ENCODE assay signal across 12 mouse cellular contexts in genomic region chr4:124310594-124310993, GRCm38 (mm10).
A peak's percentile ranks its signal among the peaks of the same experiment; 100 is the strongest.
DNase-seq lines count a peak whose midpoint lies in the region; ATAC-seq and TF ChIP-seq lines count a peak whose summit lies in the region.
"Had no signal": no experiment of that assay in that cellular context is flagged by ENCODE, and none has a peak within 500 bp of the region (broad histone marks: within the 10 kb centered on the region; RNA-seq: fewer than 3 reads in every experiment).

No protein-coding gene starts in this region.

- H3K36me3 ChIP-seq in forebrain, embryonic 12.5 days (replicated peaks), result no peaks in the 10 kb centered on the region
- H3K36me3 ChIP-seq in forebrain, postnatal 0 days (ENCODE audit: insufficient read depth), result no peaks in the 10 kb centered on the region
- no peaks in the 10 kb centered on the region for H3K36me3 ChIP-seq in embryonic facial prominence, embryonic 11.5 days (replicated peaks; ENCODE audit: control insufficient read depth, insufficient read depth, low read depth, low read length)
- no peaks in the 10 kb centered on the region for H3K36me3 ChIP-seq in hindbrain, embryonic 16.5 days (ENCODE audit: control insufficient read depth, insufficient read depth, low read length)
- H3K36me3 ChIP-seq in neural tube, embryonic 12.5 days, result no peaks in the 10 kb centered on the region

- H3K4me1 ChIP-seq in forebrain, embryonic 12.5 days, result peaks cover 25% of the 10 kb centered on the region
- H3K4me1 ChIP-seq in forebrain, postnatal 0 days (ENCODE audit: insufficient read depth), result no peaks in the 10 kb centered on the region
- no peaks in the 10 kb centered on the region for H3K4me1 ChIP-seq in embryonic facial prominence, embryonic 11.5 days (ENCODE audit: control insufficient read depth, insufficient read depth, low read length)
- H3K4me1 ChIP-seq in hindbrain, embryonic 16.5 days (ENCODE audit: control insufficient read depth, insufficient read depth, low read depth, low read length), result peaks cover 5% of the 10 kb centered on the region
- peaks cover 15% of the 10 kb centered on the region for H3K4me1 ChIP-seq in neural tube, embryonic 12.5 days

- no peaks in the 10 kb centered on the region for H3K9me3 ChIP-seq in forebrain, embryonic 12.5 days
- no peaks in the 10 kb centered on the region for H3K9me3 ChIP-seq in forebrain, postnatal 0 days (ENCODE audit: low read length)
- H3K9me3 ChIP-seq in embryonic facial prominence, embryonic 11.5 days (replicated peaks; ENCODE audit: control insufficient read depth, low read length), result no peaks in the 10 kb centered on the region
- H3K9me3 ChIP-seq in hindbrain, embryonic 16.5 days (ENCODE audit: control insufficient read depth, low read length), result no peaks in the 10 kb centered on the region
- H3K9me3 ChIP-seq in neural tube, embryonic 12.5 days, result no peaks in the 10 kb centered on the region

- DNase-seq in forebrain, postnatal 0 days, result no peak
- DNase-seq in embryonic facial prominence, embryonic 11.5 days (ENCODE audit: low spot score), result no peak
- DNase-seq in cerebellum, postnatal 14 days, result no peak
- DNase-seq in adrenal gland, adult 8-10 months, result no peak
- no peak for DNase-seq in left cerebral cortex, adult 11 months (ENCODE audit: low spot score)
- DNase-seq: liver had no signal

- no peak overlapping the region for H3K9ac ChIP-seq in forebrain, embryonic 12.5 days
- no peak overlapping the region for H3K9ac ChIP-seq in forebrain, postnatal 0 days
- no peak overlapping the region for H3K9ac ChIP-seq in embryonic facial prominence, embryonic 11.5 days (replicated peaks; ENCODE audit: low read length)
- 0 out of 2 replicates have a peak overlapping the region, but pooled peaks have one; percentile 10 for H3K9ac ChIP-seq in hindbrain, embryonic 16.5 days (ENCODE audit: low read depth, low read length)
- no peak overlapping the region for H3K9ac ChIP-seq in neural tube, embryonic 12.5 days

- H3K4me2 ChIP-seq in forebrain, embryonic 12.5 days, result no peak overlapping the region
- H3K4me2 ChIP-seq in forebrain, postnatal 0 days (ENCODE audit: low read depth), result no peak overlapping the region
- H3K4me2 ChIP-seq in embryonic facial prominence, embryonic 11.5 days (ENCODE audit: low read depth, low read length), result no peak overlapping the region
- H3K4me2 ChIP-seq in hindbrain, embryonic 16.5 days (ENCODE audit: low read length), result no peak overlapping the region
- H3K4me2 ChIP-seq in neural tube, embryonic 12.5 days (replicated peaks), result 0 out of 2 replicates have a peak overlapping the region, but pooled peaks have one; percentile 2

- peaks cover 50% of the 10 kb centered on the region for H3K27me3 ChIP-seq in forebrain, embryonic 12.5 days
- H3K27me3 ChIP-seq in forebrain, postnatal 0 days (ENCODE audit: insufficient read depth, low read length), result no peaks in the 10 kb centered on the region; the same call in 1 of the 2 replicates
- H3K27me3 ChIP-seq in embryonic facial prominence, embryonic 11.5 days (ENCODE audit: control insufficient read depth, insufficient read depth, low read length), result no peaks in the 10 kb centered on the region
- no peaks in the 10 kb centered on the region for H3K27me3 ChIP-seq in hindbrain, embryonic 16.5 days (replicated peaks; ENCODE audit: control insufficient read depth, insufficient read depth, low read length)
- 0 out of 2 replicates have a peak, but pooled peaks cover 2% of the 10 kb centered on the region for H3K27me3 ChIP-seq in neural tube, embryonic 12.5 days (replicated peaks)

- ATAC-seq in forebrain, embryonic 12.5 days (ENCODE audit: low FRiP score), result peak; percentile 75
- no peak for ATAC-seq in forebrain, postnatal 0 days
- 0 out of 2 replicates have a peak, but pooled peaks have one; percentile 34 for ATAC-seq in embryonic facial prominence, embryonic 11.5 days (replicated peaks; ENCODE audit: insufficient number of reproducible peaks, low FRiP score, low TSS enrichment, low read depth)
- peak; percentile 61; the same call in 1 of the 2 replicates for ATAC-seq in hindbrain, embryonic 16.5 days
- peak; percentile 72 for ATAC-seq in neural tube, embryonic 12.5 days (ENCODE audit: low FRiP score, low read depth)
- ATAC-seq: lung, postnatal 0 days had no signal

- TF ChIP-seq CTCF in forebrain, postnatal 0 days (IDR thresholded peaks at IDR 0.05; ENCODE audit: low read depth), result no peak

- WGBS in forebrain, embryonic 12.5 days, result 22% methylated on average over 10 of the region's 10 CpGs
- 19% methylated on average over 10 of the region's 10 CpGs for WGBS in forebrain, postnatal 0 days
- 39% methylated on average over 10 of the region's 10 CpGs for WGBS in embryonic facial prominence, embryonic 11.5 days
- 10% methylated on average over 10 of the region's 10 CpGs for WGBS in hindbrain, embryonic 16.5 days
- 15% methylated on average over 10 of the region's 10 CpGs for WGBS in neural tube, embryonic 12.5 days

- peak overlapping the region; percentile 59 for H3K27ac ChIP-seq in forebrain, embryonic 12.5 days
- H3K27ac ChIP-seq in forebrain, postnatal 0 days (ENCODE audit: low read depth, low read length), result no peak overlapping the region
- no peak overlapping the region for H3K27ac ChIP-seq in embryonic facial prominence, embryonic 11.5 days (replicated peaks; ENCODE audit: low read depth, low read length)
- no peak overlapping the region for H3K27ac ChIP-seq in hindbrain, embryonic 16.5 days (ENCODE audit: low read depth, low read length)
- no peak overlapping the region for H3K27ac ChIP-seq in neural tube, embryonic 12.5 days
- H3K27ac ChIP-seq: kidney, postnatal 0 days; left cerebral cortex, adult 2 months had no signal

- no peak overlapping the region for H3K4me3 ChIP-seq in forebrain, embryonic 12.5 days (replicated peaks)
- no peak overlapping the region for H3K4me3 ChIP-seq in forebrain, postnatal 0 days (ENCODE audit: low read depth, low read length)
- no peak overlapping the region for H3K4me3 ChIP-seq in embryonic facial prominence, embryonic 11.5 days (ENCODE audit: low read depth, low read length)
- H3K4me3 ChIP-seq in hindbrain, embryonic 16.5 days (ENCODE audit: low read length), result no peak overlapping the region
- H3K4me3 ChIP-seq in neural tube, embryonic 12.5 days, result no peak overlapping the region
- H3K4me3 ChIP-seq: left cerebral cortex, adult 2 months had no signal
